Mouse (Mus musculus): ENCODE measurements around the gene Prl.
"Not testable (repeated sequence)": the region's sequence is repeated elsewhere in the genome, so short reads cannot be mapped to it uniquely, and the experiment has no call there.

Prl gene

GRCm38 (mm10) chr13:27057270-27057669 lies at the start of gene Prl:
TSS of gene Prl (plus strand) at chr13:27057570.
- no peak for DNase-seq (ENCODE audit: low spot score)

- DNase-seq (ENCODE audit: low spot score): no peak
These were observed 30.8 kb upstream of the Prl start for GRCm38 (mm10) chr13:27026614-27027013.

- no peak for DNase-seq (ENCODE audit: low spot score)
These were observed 30.0 kb upstream of the Prl start for GRCm38 (mm10) chr13:27027376-27027775.

- DNase-seq (ENCODE audit: low spot score): no peak
These were observed 28.7 kb upstream of the Prl start for GRCm38 (mm10) chr13:27028501-27029240.

GRCm38 (mm10) chr13:27031101-27031852 lies 26.1 kb upstream of the Prl start:
- no peak for DNase-seq (ENCODE audit: low spot score)

GRCm38 (mm10) chr13:27031853-27032240 lies 25.5 kb upstream of the Prl start:
- DNase-seq (ENCODE audit: low spot score): no peak

- DNase-seq (ENCODE audit: low spot score): no peak
These were observed 24.4 kb upstream of the Prl start for GRCm38 (mm10) chr13:27032998-27033397.

GRCm38 (mm10) chr13:27042185-27042584 lies 15.2 kb upstream of the Prl start:
- no peak for DNase-seq (ENCODE audit: low spot score)

GRCm38 (mm10) chr13:27043326-27043725 lies 14.0 kb upstream of the Prl start:
- DNase-seq (ENCODE audit: low spot score): no peak

GRCm38 (mm10) chr13:27059177-27059576 lies 1.8 kb downstream of the Prl start:
- no peak for DNase-seq (ENCODE audit: low spot score)

GRCm38 (mm10) chr13:27093890-27094289 lies 36.5 kb downstream of the Prl start, which contains the start of gene Prl3d1:
TSS of gene Prl3d1 (plus strand) at chr13:27094190.
- not testable (repeated sequence) for DNase-seq (ENCODE audit: low spot score)
